Mouse (Mus musculus): ENCODE results near the gene Ptgds. TPM values are rescaled to one million over a fixed set of nuclear protein-coding genes. Genes with fewer than 3 reads are reported as not detected.

Ptgds gene
- total and polyA plus RNA-seq, 3 experiments, result 0.37 to 0.46 TPM; not detected in 1

GRCm38 (mm10) chr2:25500071-25500575, 30.3 kb upstream of the Ptgds start:
- TF ChIP-seq EP300 (IDR thresholded peaks at IDR 0.05; ENCODE audit: low read length), result no peak
- peaks cover 15 to 40% of the 10 kb centered on the region in 2 experiments for H3K4me1 ChIP-seq (ENCODE audit: control insufficient read depth in 1 of 2, insufficient read depth in 2 of 2)
- 0 out of 2 replicates have a peak overlapping the region, but pooled peaks have one; percentile 25 for H3K9ac ChIP-seq (ENCODE audit: insufficient read depth, low read depth)
- H3K27me3 ChIP-seq (replicated peaks), result no peaks in the 10 kb centered on the region
- H3K4me3 ChIP-seq (replicated peaks in 1 of 3; ENCODE audit: low read depth in 2 of 3, low read length in 2 of 3, poor library complexity in 1 of 3), result peak overlapping the region in 2 of 3 experiments; percentile 57 to 70
- H3K9me3 ChIP-seq (replicated peaks; ENCODE audit: low read length), result no peaks in the 10 kb centered on the region
- 0 out of 2 replicates have a peak overlapping the region, but pooled peaks have one; percentile 3 for H3K27ac ChIP-seq (ENCODE audit: insufficient read depth, low read depth)
- dilution Hi-C loops (cut with MboI; ENCODE audit: extremely low pct_ligation_motif_present, extremely low pct_unique_long_range_greater_than_20kb, low sequenced_read_pairs) (no loop called here), in situ Hi-C loops (cut with MboI; ENCODE audit: low pct_ligation_motif_present, low pct_unique_long_range_greater_than_20kb, low sequenced_read_pairs) (no loop called here)
- peaks cover 8% of the 10 kb centered on the region; the same call in 1 of the 2 replicates for H3K79me2 ChIP-seq (replicated peaks; ENCODE audit: control insufficient read depth, extremely low read depth, insufficient read depth, poor library complexity, severe bottlenecking)
- no peak for DNase-seq (ENCODE audit: extremely low read depth)
- peaks cover 29 to 33% of the 10 kb centered on the region in 2 experiments for H3K36me3 ChIP-seq (replicated peaks in 1 of 2; ENCODE audit: control insufficient read depth in 1 of 2, insufficient read depth in 1 of 2, low read length in 1 of 2)
- peak overlapping the region; percentile 40; the same call in 1 of the 2 replicates for H3K4me2 ChIP-seq (ENCODE audit: insufficient read depth, low read depth, poor library complexity, severe bottlenecking)

- H3K9me3 ChIP-seq (replicated peaks; ENCODE audit: low read length), result no peaks in the 10 kb centered on the region
- peaks cover 16 to 20% of the 10 kb centered on the region in 2 experiments for H3K36me3 ChIP-seq (replicated peaks in 1 of 2; ENCODE audit: control insufficient read depth in 1 of 2, insufficient read depth in 1 of 2, low read length in 1 of 2)
- no peak overlapping the region for H3K4me2 ChIP-seq (ENCODE audit: insufficient read depth, low read depth, poor library complexity, severe bottlenecking)
- H3K4me3 ChIP-seq (replicated peaks in 1 of 3; ENCODE audit: low read depth in 2 of 3, low read length in 2 of 3, poor library complexity in 1 of 3), result no peak overlapping the region
- no peak for TF ChIP-seq USF2 (conservative IDR thresholded peaks at IDR 0.05; ENCODE audit: low read depth, low read length)
- peak; percentile 47 for TF ChIP-seq RAD21 (IDR thresholded peaks at IDR 0.05; ENCODE audit: low read depth, low read length)
- TF ChIP-seq USF1 (IDR thresholded peaks at IDR 0.05; ENCODE audit: low read depth, low read length), result no peak
- TF ChIP-seq CHD2 (IDR thresholded peaks at IDR 0.05; ENCODE audit: low read length), result no peak
- TF ChIP-seq SMC3 (IDR thresholded peaks at IDR 0.05; ENCODE audit: low read depth, low read length), result peak; percentile 33
- no peak for TF ChIP-seq MAX (IDR thresholded peaks at IDR 0.05; ENCODE audit: low read length)
- peak in 1 of 2 experiments; percentile 59; a peak in 2 of 4 replicates for TF ChIP-seq CTCF (conservative IDR thresholded peaks at IDR 0.05 in 1 of 2, IDR thresholded peaks at IDR 0.05 in 1 of 2; ENCODE audit: low read depth in 2 of 2, low read length in 2 of 2)
- in situ Hi-C loops (cut with MboI; ENCODE audit: low pct_ligation_motif_present, low pct_unique_long_range_greater_than_20kb, low sequenced_read_pairs), result no loop called here
- H3K27ac ChIP-seq (ENCODE audit: insufficient read depth, low read depth), result no peak overlapping the region
- dilution Hi-C loops (cut with MboI; ENCODE audit: extremely low pct_ligation_motif_present, extremely low pct_unique_long_range_greater_than_20kb, low sequenced_read_pairs), result no loop called here
- peaks cover 8% of the 10 kb centered on the region; the same call in 1 of the 2 replicates for H3K79me2 ChIP-seq (replicated peaks; ENCODE audit: control insufficient read depth, extremely low read depth, insufficient read depth, poor library complexity, severe bottlenecking)
- peaks cover 15 to 40% of the 10 kb centered on the region in 2 experiments for H3K4me1 ChIP-seq (ENCODE audit: control insufficient read depth in 1 of 2, insufficient read depth in 2 of 2)
- H3K9ac ChIP-seq (ENCODE audit: insufficient read depth, low read depth), result no peak overlapping the region
- no peak for DNase-seq (ENCODE audit: extremely low read depth)
- H3K27me3 ChIP-seq (replicated peaks), result no peaks in the 10 kb centered on the region
Measured at GRCm38 (mm10) chr2:25498622-25499478, 29.0 kb upstream of the Ptgds start.

- dilution Hi-C loops (cut with MboI; ENCODE audit: extremely low pct_ligation_motif_present, extremely low pct_unique_long_range_greater_than_20kb, low sequenced_read_pairs), result no loop called here
- Histone ChIP-seq H3K27me3 (replicated peaks) (no peaks in the 10 kb centered on the region), H3K4me3 (replicated peaks in 1 of 3; ENCODE audit: low read depth in 2 of 3, low read length in 2 of 3, poor library complexity in 1 of 3) (no peak overlapping the region), H3K4me1 (ENCODE audit: control insufficient read depth in 1 of 2, insufficient read depth in 2 of 2) (peaks cover 15 to 40% of the 10 kb centered on the region in 2 experiments), H3K9ac (ENCODE audit: insufficient read depth, low read depth) (no peak overlapping the region), H3K4me2 (ENCODE audit: insufficient read depth, low read depth, poor library complexity, severe bottlenecking) (no peak overlapping the region), H3K36me3 (replicated peaks in 1 of 2; ENCODE audit: control insufficient read depth in 1 of 2, insufficient read depth in 1 of 2, low read length in 1 of 2) (peaks cover 8 to 12% of the 10 kb centered on the region in 2 experiments), H3K9me3 (replicated peaks; ENCODE audit: low read length) (no peaks in the 10 kb centered on the region), H3K79me2 (replicated peaks; ENCODE audit: control insufficient read depth, extremely low read depth, insufficient read depth, poor library complexity, severe bottlenecking) (peaks cover 8% of the 10 kb centered on the region; the same call in 1 of the 2 replicates), H3K27ac (ENCODE audit: insufficient read depth, low read depth) (no peak overlapping the region)
- in situ Hi-C loops (cut with MboI; ENCODE audit: low pct_ligation_motif_present, low pct_unique_long_range_greater_than_20kb, low sequenced_read_pairs), result no loop called here
- TF ChIP-seq ELF1 (IDR thresholded peaks at IDR 0.05; ENCODE audit: low read depth, low read length) (peak; percentile 37; the same call in 1 of the 2 replicates), MXI1 (IDR thresholded peaks at IDR 0.05; ENCODE audit: low read depth, low read length) (no peak)
- peak; percentile 29 for DNase-seq (ENCODE audit: extremely low read depth)
Measured at GRCm38 (mm10) chr2:25497846-25498575, 28.2 kb upstream of the Ptgds start.

Measured in CH12.LX (cell line).